Mouse (Mus musculus): ENCODE measurements around the gene Anks4b. TPM values are rescaled to one million over a fixed set of nuclear protein-coding genes. Genes with fewer than 3 reads are reported as not detected.

Anks4b gene
- polyA plus RNA-seq, 1 experiment, result not detected

DNA sequence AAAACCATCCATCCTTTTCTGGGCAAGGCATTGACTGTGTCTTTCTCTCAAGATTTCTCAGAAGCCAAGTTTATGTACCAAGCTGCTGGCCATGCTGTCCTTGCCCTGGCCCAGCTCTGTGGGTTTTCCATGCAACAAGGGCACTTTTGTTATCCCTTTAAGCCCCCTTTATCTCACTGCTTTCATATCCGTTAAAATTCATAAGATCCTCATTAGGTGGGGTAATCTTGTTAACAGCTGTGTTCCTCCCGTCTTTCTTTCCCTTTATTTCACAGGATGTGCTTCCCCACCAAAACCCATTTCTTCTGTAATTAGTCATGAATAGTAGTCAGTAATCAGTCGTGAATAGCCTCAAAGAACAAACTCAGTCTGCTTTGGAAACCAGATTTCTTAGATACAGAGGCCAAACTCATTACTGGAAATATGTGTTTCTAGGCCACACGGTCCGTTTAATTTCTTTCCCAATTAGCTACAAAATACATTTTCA, 16.0 kb upstream of the Anks4b start:
- H3K27ac ChIP-seq (ENCODE audit: insufficient read depth, low read depth, low read length), result no peak overlapping the region
- H3K4me1 ChIP-seq (ENCODE audit: control insufficient read depth, insufficient read depth, low read length), result peaks cover 4% of the 10 kb centered on the region
- H3K4me3 ChIP-seq (ENCODE audit: insufficient read depth, low read length), result no peak overlapping the region
- TF ChIP-seq CTCF (IDR thresholded peaks at IDR 0.05; ENCODE audit: low read depth, low read length) (no peak), POLR2A (IDR thresholded peaks at IDR 0.05; ENCODE audit: borderline replicate concordance, low read depth, low read length) (no peak)

DNA sequence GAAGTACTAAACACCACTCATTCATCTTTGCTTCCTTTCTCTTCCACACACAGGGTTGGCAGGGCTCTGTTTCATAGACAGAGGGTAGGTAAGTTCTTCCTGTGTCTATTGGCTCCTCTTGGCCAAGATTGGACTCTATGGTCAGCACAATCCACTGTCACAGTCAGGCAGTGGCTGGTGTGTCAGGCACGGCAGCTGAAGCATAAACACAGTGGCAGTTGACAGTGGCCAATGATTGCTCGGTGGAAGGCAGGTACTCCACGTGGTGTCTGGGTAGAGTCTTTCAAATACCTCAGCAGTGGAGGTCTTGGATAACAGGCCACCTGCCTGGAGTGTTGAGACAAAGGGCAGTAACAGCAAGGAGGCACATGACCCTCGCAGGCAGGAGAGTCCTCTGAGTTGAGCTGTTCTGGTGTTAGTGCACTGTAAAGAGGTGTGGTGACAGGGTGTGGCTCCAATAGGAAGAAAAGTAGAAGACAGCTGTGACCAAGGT, 15.5 kb upstream of the Anks4b start:
- Histone ChIP-seq H3K27ac (ENCODE audit: insufficient read depth, low read depth, low read length) (no peak overlapping the region), H3K4me1 (ENCODE audit: control insufficient read depth, insufficient read depth, low read length) (peaks cover 4% of the 10 kb centered on the region), H3K4me3 (ENCODE audit: insufficient read depth, low read length) (no peak overlapping the region)
- no peak for TF ChIP-seq POLR2A (IDR thresholded peaks at IDR 0.05; ENCODE audit: borderline replicate concordance, low read depth, low read length)
- TF ChIP-seq CTCF (IDR thresholded peaks at IDR 0.05; ENCODE audit: low read depth, low read length), result no peak

DNA sequence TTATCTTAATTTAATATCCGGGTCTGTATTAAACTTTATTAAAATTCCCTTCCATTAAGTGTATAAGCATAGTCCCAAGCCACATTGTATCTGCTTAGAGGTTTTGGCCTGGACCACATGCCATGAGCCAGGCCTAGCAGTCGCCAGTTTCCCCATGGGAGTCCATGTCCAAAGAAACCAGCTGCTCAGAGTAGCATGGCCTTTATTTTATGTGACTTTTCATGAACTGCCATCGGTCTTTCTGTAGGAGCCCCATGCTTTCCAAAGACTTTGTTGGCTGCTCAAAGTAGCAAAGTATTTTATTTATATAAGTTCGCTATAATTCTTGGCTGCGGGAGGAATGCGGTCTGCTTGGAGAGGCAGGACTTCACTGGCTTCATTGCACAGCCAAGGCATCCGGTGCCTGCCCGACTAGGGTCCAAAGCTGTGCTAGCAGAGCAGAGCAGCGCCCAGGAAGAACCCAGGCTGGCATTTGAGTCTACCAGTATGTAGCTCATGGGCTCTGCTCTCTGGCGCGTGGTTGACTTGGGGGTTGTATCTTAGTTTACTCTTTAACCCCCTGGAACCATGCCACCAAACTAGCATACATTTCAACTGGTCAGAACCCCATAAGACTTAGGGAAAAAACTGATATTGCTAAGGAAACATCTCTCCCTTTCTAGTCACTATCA, 9.9 kb upstream of the Anks4b start:
- H3K27ac ChIP-seq (ENCODE audit: insufficient read depth, low read depth, low read length), result no peak overlapping the region
- TF ChIP-seq POLR2A (IDR thresholded peaks at IDR 0.05; ENCODE audit: borderline replicate concordance, low read depth, low read length), result no peak
- TF ChIP-seq CTCF (IDR thresholded peaks at IDR 0.05; ENCODE audit: low read depth, low read length), result no peak
- H3K4me3 ChIP-seq (ENCODE audit: insufficient read depth, low read length), result no peak overlapping the region
- no peaks in the 10 kb centered on the region for H3K4me1 ChIP-seq (ENCODE audit: control insufficient read depth, insufficient read depth, low read length)

DNA sequence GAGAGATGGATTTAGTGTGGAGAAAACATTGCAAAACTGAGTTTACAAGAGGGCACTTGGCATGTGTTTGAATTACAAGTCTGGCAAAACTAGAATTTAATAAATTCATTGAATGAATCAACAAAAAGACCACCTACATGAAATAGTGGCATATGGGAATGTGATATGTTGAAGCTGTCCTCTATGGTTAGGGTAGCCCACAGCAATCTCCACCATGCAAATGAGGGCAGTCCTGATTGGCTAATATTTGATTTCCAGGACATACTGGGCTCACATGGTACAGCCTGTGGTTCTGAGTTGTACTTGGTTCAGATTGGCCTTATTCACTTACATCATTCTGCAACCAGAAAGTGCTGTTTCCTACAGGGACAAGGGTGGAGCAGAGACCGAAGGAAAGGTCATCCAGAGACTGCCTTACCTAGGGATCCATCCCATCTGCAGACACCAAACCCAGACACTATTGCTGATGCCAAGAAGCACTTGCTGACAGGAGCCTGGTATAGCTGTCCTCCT, 1.4 kb upstream of the Anks4b start:
- Histone ChIP-seq H3K4me1 (ENCODE audit: control insufficient read depth, insufficient read depth, low read length) (no peaks in the 10 kb centered on the region), H3K4me3 (ENCODE audit: insufficient read depth, low read length) (no peak overlapping the region), H3K27ac (ENCODE audit: insufficient read depth, low read depth, low read length) (no peak overlapping the region)
- no peak for TF ChIP-seq POLR2A (IDR thresholded peaks at IDR 0.05; ENCODE audit: borderline replicate concordance, low read depth, low read length)
- TF ChIP-seq CTCF (IDR thresholded peaks at IDR 0.05; ENCODE audit: low read depth, low read length), result no peak

DNA sequence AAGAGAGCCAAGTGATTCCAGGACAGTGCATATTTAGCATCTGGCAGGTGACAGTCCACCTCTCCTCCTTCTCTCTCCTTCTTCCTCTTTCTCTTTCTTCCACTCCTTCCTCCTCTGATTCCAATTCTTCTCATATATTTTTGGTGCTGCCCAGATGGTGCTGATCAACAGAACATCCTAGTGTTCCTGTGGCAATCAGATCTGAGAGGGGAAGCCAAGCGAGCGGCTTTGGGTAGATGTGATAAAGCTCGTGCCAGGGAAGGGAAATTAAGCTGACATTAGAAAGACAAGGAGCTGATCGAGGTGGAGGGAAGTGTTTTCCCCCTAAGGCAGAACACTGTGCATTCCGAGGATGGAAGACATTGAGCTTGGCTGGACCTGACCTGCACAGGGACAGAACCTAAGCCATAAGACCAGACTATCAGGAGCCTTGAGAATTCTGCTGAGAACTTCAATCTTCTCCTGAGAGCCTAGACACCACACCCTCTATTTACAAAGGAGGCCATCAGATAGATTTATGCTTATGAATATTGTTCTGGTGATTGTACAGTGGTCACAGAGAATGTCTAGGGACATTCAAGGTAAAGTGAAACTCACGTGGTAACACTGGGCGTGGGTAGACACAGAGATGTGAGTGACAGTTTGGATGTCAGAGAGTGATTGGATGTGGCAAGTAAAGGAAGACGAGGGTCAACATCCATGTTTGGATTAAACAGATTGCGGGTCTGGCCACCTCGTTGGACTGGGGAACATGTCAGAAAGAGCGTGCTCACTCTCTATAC, 1.3 kb downstream of the Anks4b start:
- H3K27ac ChIP-seq (ENCODE audit: insufficient read depth, low read depth, low read length), result no peak overlapping the region
- no peak overlapping the region for H3K4me3 ChIP-seq (ENCODE audit: insufficient read depth, low read length)
- no peak for TF ChIP-seq CTCF (IDR thresholded peaks at IDR 0.05; ENCODE audit: low read depth, low read length)
- no peak for TF ChIP-seq POLR2A (IDR thresholded peaks at IDR 0.05; ENCODE audit: borderline replicate concordance, low read depth, low read length)
- H3K4me1 ChIP-seq (ENCODE audit: control insufficient read depth, insufficient read depth, low read length), result no peaks in the 10 kb centered on the region

DNA sequence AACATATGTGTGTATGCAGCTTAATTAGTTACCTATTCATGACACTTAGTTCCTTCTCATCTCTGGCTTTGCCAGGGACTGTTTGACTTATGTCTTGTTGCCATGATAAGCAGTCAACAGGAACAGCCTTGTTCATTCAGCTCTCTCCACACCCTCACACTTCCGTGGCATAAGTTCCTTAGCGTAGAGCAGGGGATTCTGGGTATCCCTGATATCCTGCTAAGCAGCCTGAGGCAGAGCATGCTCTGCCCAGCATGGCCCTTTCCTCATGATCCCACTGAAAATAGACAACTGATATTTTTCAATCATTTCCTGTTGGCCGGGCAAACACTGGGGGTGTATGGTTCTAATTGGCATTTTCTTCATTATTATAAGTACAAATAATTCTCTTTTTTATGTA, 4.0 kb downstream of the Anks4b start:
- no peaks in the 10 kb centered on the region for H3K4me1 ChIP-seq (ENCODE audit: control insufficient read depth, insufficient read depth, low read length)
- H3K27ac ChIP-seq (ENCODE audit: insufficient read depth, low read depth, low read length), result no peak overlapping the region
- H3K4me3 ChIP-seq (ENCODE audit: insufficient read depth, low read length), result no peak overlapping the region
- TF ChIP-seq CTCF (IDR thresholded peaks at IDR 0.05; ENCODE audit: low read depth, low read length) (no peak), POLR2A (IDR thresholded peaks at IDR 0.05; ENCODE audit: borderline replicate concordance, low read depth, low read length) (no peak)

DNA sequence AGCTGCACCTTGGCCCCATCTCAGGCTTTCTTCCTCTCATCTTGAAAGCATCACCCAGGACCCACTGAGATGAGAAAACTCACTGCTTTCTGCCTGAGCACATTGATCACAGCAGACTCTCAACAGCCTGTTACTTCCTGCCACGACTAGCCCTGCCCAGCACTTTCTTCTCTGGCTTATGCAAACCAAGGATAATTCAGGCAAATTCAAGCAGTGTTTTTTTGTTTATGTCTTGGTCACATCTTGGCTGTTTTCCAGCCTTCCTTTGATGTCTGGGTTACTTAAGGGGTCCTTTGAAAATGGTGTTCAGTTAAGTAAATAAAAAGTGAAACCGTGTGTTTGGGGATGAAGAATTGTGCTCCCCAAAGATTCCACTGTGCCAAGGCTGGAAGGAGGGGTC, 5.3 kb downstream of the Anks4b start:
- no peak overlapping the region for H3K27ac ChIP-seq (ENCODE audit: insufficient read depth, low read depth, low read length)
- no peaks in the 10 kb centered on the region for H3K4me1 ChIP-seq (ENCODE audit: control insufficient read depth, insufficient read depth, low read length)
- H3K4me3 ChIP-seq (ENCODE audit: insufficient read depth, low read length), result no peak overlapping the region
- TF ChIP-seq POLR2A (IDR thresholded peaks at IDR 0.05; ENCODE audit: borderline replicate concordance, low read depth, low read length) (no peak), CTCF (IDR thresholded peaks at IDR 0.05; ENCODE audit: low read depth, low read length) (no peak)

DNA sequence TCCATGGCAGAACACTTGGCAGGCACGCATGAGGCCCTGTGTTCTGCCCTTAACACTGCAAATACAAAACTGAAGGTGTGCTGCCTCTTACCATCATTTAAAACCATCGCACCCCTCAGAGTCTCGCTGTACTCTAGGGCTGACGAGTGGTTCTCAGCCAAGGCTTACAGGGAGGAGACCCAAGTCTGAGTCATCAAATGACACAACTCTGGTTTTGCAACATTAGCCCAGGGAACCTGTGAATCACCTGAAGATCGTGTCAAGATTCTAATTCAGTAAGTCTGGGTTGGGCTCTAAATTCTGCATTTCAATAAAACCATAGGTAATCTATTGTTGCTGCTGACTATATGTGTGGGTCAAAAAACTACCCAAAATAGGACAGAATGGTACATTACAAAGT, 6.9 kb downstream of the Anks4b start:
- H3K27ac ChIP-seq (ENCODE audit: insufficient read depth, low read depth, low read length), result no peak overlapping the region
- no peak for TF ChIP-seq POLR2A (IDR thresholded peaks at IDR 0.05; ENCODE audit: borderline replicate concordance, low read depth, low read length)
- no peak for TF ChIP-seq CTCF (IDR thresholded peaks at IDR 0.05; ENCODE audit: low read depth, low read length)
- no peak overlapping the region for H3K4me3 ChIP-seq (ENCODE audit: insufficient read depth, low read length)
- H3K4me1 ChIP-seq (ENCODE audit: control insufficient read depth, insufficient read depth, low read length), result no peaks in the 10 kb centered on the region

DNA sequence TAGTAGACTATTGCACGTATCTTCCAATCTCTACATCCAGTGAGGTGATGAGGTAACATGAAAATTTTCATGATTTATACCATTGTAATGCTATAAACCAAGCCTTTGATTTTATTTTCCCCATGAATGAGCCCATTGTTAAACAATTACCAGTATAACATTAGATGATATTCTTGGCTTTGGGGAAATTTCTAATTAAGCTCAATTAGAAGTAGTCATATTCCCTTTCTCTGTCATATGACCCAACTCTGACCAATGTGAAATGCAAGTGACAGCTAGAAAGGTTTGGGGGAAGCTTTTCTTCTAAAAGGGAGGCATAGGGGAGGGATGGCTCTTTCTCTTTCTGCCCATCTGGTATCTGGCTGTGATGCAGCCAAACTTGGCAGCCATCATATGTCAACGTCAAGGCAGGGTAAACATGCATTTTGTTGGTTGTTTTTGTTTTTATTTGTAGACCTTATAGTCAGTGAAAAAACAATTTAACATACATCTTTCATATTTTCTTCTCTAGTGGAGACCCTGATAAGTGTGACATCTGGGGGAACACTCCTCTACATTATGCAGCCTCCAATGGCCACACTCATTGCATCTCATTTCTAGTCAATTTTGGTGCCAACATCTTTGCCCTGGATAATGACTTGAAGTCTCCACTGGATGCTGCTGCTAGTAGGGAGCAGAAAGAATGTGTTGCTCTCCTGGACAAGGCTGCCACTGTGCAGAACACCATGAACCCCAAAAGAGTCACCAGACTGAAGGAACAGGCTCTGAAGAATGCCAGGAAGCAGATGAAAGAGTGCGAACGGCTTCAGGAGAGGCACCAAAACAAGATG, 8.0 kb downstream of the Anks4b start:
- TF ChIP-seq POLR2A (IDR thresholded peaks at IDR 0.05; ENCODE audit: borderline replicate concordance, low read depth, low read length) (no peak), CTCF (IDR thresholded peaks at IDR 0.05; ENCODE audit: low read depth, low read length) (no peak)
- H3K4me3 ChIP-seq (ENCODE audit: insufficient read depth, low read length), result no peak overlapping the region
- no peak overlapping the region for H3K27ac ChIP-seq (ENCODE audit: insufficient read depth, low read depth, low read length)
- no peaks in the 10 kb centered on the region for H3K4me1 ChIP-seq (ENCODE audit: control insufficient read depth, insufficient read depth, low read length)
